Mouse (Mus musculus) thymus, postnatal 10 days (tissue): ENCODE measurements around the gene Gm4559.
"Not testable (repeated sequence)": the region's sequence is repeated elsewhere in the genome, so short reads cannot be mapped to it uniquely, and the experiment has no call there.

Source experiments
- DNase-seq, 2 experiments: peaks; one replicate each; pipeline ENCODE4 v3.0.0; 2021; ENCODE audit warnings: low spot score in 2 of 2

Gm4559 gene

GRCm38 (mm10) chr7:142279291-142279690, 5.1 kb upstream of the Gm4559 start:
- DNase-seq: not testable (repeated sequence)

- DNase-seq: peak in 1 of 2 experiments; percentile 63
These were observed 4.0 kb upstream of the Gm4559 start for GRCm38 (mm10) chr7:142278183-142278582.

GRCm38 (mm10) chr7:142258254-142258653, 15.9 kb downstream of the Gm4559 start, which contains the start of gene Gm2431:
Gene Gm2431 (minus strand): TSS chr7:142258354.
- DNase-seq: not testable (repeated sequence)

- DNase-seq: no peak
These were observed 18.6 kb downstream of the Gm4559 start for GRCm38 (mm10) chr7:142255517-142255916.

GRCm38 (mm10) chr7:142249824-142250223, 24.3 kb downstream of the Gm4559 start:
- no peak for DNase-seq

- DNase-seq: no peak
These were observed 33.2 kb downstream of the Gm4559 start, which contains the start of gene Gm40460 for GRCm38 (mm10) chr7:142240978-142241377. Gene Gm40460 (minus strand): TSS chr7:142241078.

- no peak for DNase-seq
These were observed 42.6 kb downstream of the Gm4559 start for GRCm38 (mm10) chr7:142231540-142231939.

- not testable (repeated sequence) for DNase-seq
These were observed 44.3 kb downstream of the Gm4559 start, which contains the start of gene Krtap5-5 for GRCm38 (mm10) chr7:142229871-142230270. Gene Krtap5-5 (minus strand): TSS chr7:142229971.

- no peak for DNase-seq
These were observed 49.6 kb downstream of the Gm4559 start for GRCm38 (mm10) chr7:142224518-142224917.
